In genomic region chr14:73266166-73266565, GRCm38 (mm10) we compare ENCODE assay signal across 13 mouse cellular contexts. TPM values are rescaled to one million over a fixed set of nuclear protein-coding genes. Genes with fewer than 3 reads are reported as not detected.
DNase-seq lines count a peak whose midpoint lies in the region; ATAC-seq lines count a peak whose summit lies in the region.
"Had no signal": no experiment of that assay in that cellular context is flagged by ENCODE, and none has a peak within 500 bp of the region (broad histone marks: within the 10 kb centered on the region; RNA-seq: fewer than 3 reads in every experiment).

No protein-coding gene starts in this region.

- ATAC-seq in megakaryocyte progenitor cell, adult 5-6 weeks (replicated peaks; ENCODE audit: poor library complexity) = peak; percentile 50; the same call in 1 of the 2 replicates

- no peaks in the 10 kb centered on the region for H3K4me1 ChIP-seq in hindbrain, embryonic 10.5 days (replicated peaks)
- H3K4me1 ChIP-seq: embryonic facial prominence, embryonic 13.5 days; hindbrain, embryonic 15.5 days; midbrain, embryonic 12.5 days had no signal

- peak; percentile 20 to 32 for DNase-seq in kidney, postnatal 4 days
- no peak for DNase-seq in kidney, adult 11 months
- peak; percentile 9 to 53 for DNase-seq in CD8-positive naive resting alpha-beta T cell, adult 2 months (ENCODE audit: low read depth in 2 of 2, low spot score in 2 of 2)
- DNase-seq in NIH3T3 (ENCODE audit: low read depth) = peak; percentile 14
- no peak for DNase-seq in embryo, embryonic 9.5 days (ENCODE audit: extremely low spot score)
- DNase-seq in hindbrain, embryonic 10.5 days (ENCODE audit: low spot score) = no peak
- no peak for DNase-seq in left cerebral cortex, adult 18-20 months (ENCODE audit: low spot score in 2 of 2)
- DNase-seq: adrenal gland, postnatal 36 days; gastrocnemius, postnatal 36 days had no signal

- H3K36me3 ChIP-seq in hindbrain, embryonic 10.5 days = peaks cover 57% of the 10 kb centered on the region

- H3K27ac ChIP-seq in hindbrain, embryonic 10.5 days = no peak overlapping the region
- H3K27ac ChIP-seq: embryonic facial prominence, embryonic 13.5 days; hindbrain, embryonic 15.5 days; midbrain, embryonic 12.5 days had no signal

- no peak overlapping the region for H3K4me3 ChIP-seq in hindbrain, embryonic 10.5 days
- H3K4me3 ChIP-seq: embryonic facial prominence, embryonic 13.5 days; hindbrain, embryonic 15.5 days; midbrain, embryonic 12.5 days had no signal

- 90% methylated on average over 3 of the region's 3 CpGs for WGBS in hindbrain, embryonic 10.5 days

- peaks cover 13% of the 10 kb centered on the region for H3K9me3 ChIP-seq in hindbrain, embryonic 10.5 days
- H3K9me3 ChIP-seq: hindbrain, embryonic 15.5 days had no signal

- no peaks in the 10 kb centered on the region for H3K27me3 ChIP-seq in hindbrain, embryonic 10.5 days (ENCODE audit: insufficient read depth, poor library complexity, severe bottlenecking)
- H3K27me3 ChIP-seq: embryonic facial prominence, embryonic 13.5 days; hindbrain, embryonic 15.5 days; midbrain, embryonic 12.5 days had no signal

RNA-seq across cellular contexts. Expression of gene Lpar6, which starts 28.5 kb away (rescaled TPM):
- total RNA-seq in megakaryocyte progenitor cell, adult 5-6 weeks (2015) = 17.2 and 21.6 TPM in 2 replicates
- 10.3 and 14.5 TPM in 2 replicates for total RNA-seq in megakaryocyte progenitor cell, adult 5-6 weeks (2017)
- 15.4 and 18.0 TPM in 2 replicates for polyA plus RNA-seq in hindbrain, embryonic 10.5 days (2016; fragmentation: Nextera tagmentation; extraction: Ambion mirVana)
- total RNA-seq in left cerebral cortex, adult 18-20 months (2021) = 1 to 10 TPM in 1 of 2 experiments, under 1 TPM in 1; 0.96 to 1.0 TPM

RNA-seq across cellular contexts. Expression of gene Rb1, which starts 59.5 kb away (rescaled TPM):
- total RNA-seq in megakaryocyte progenitor cell, adult 5-6 weeks (2015) = 46.8 and 47.0 TPM in 2 replicates
- 16.2 and 16.6 TPM in 2 replicates for total RNA-seq in megakaryocyte progenitor cell, adult 5-6 weeks (2017)
- 24.2 and 27.1 TPM in 2 replicates for polyA plus RNA-seq in hindbrain, embryonic 10.5 days (2016; fragmentation: Nextera tagmentation; extraction: Ambion mirVana)
- 10 to 100 TPM; 28.9 to 30.1 TPM for total RNA-seq in left cerebral cortex, adult 18-20 months (2021)

Comparison
In these comparisons a context has a peak if more than half of its experiments do, and no peak if none do; other contexts are left out.
1. DNase-seq: peak in kidney, postnatal 4 days (2 of 2), CD8-positive naive resting alpha-beta T cell, adult 2 months (2 of 2) and NIH3T3 (single experiment); none in kidney, adult 11 months (single experiment), embryo, embryonic 9.5 days (single experiment), hindbrain, embryonic 10.5 days (single experiment) and left cerebral cortex, adult 18-20 months (0 of 2).
2. RNA of gene Lpar6, which starts 28.5 kb away (total RNA-seq): 10.3 to 21.6 TPM in megakaryocyte progenitor cell, adult 5-6 weeks; 0.96 to 1.0 TPM in left cerebral cortex, adult 18-20 months; every median in the first group is over 4 times any median in the second.